Mouse (Mus musculus) layer of hippocampus, postnatal 36 days (tissue): ENCODE data around the gene Tnfaip8l1. TPM values are rescaled to one million over a fixed set of nuclear protein-coding genes. Genes with fewer than 3 reads are reported as not detected.

Experiments
- DNase-seq, 2 experiments: peaks; one replicate each; pipeline ENCODE4 v3.0.0; 2022
- total RNA-seq, 2 experiments: library from RNA; stranded (reverse); gene quantifications; 2 replicates each; pipeline ENCODE4 v1.2.3; 2021

Gene Tnfaip8l1
- total RNA-seq, 2 experiments from 2014 or later = 5.3 to 7.3 TPM

GRCm38 (mm10) chr17:56183658-56184103, 21.4 kb downstream of the Tnfaip8l1 start, which contains the start of gene Mydgf:
Gene Mydgf, minus strand, starts transcription at chr17:56183920.
- peak; percentile 97 for DNase-seq

GRCm38 (mm10) chr17:56185281-56186141, 23.2 kb downstream of the Tnfaip8l1 start:
- DNase-seq = peak; percentile 37 to 39

- DNase-seq = no peak
These were observed 29.0 kb downstream of the Tnfaip8l1 start for GRCm38 (mm10) chr17:56191266-56191665.

GRCm38 (mm10) chr17:56194357-56194756, 32.1 kb downstream of the Tnfaip8l1 start:
- no peak for DNase-seq

- DNase-seq = no peak
These were observed 32.5 kb downstream of the Tnfaip8l1 start for GRCm38 (mm10) chr17:56194765-56195164.

- no peak for DNase-seq
These were observed 34.6 kb downstream of the Tnfaip8l1 start for GRCm38 (mm10) chr17:56196860-56197259.

- DNase-seq = no peak
These were observed 38.3 kb downstream of the Tnfaip8l1 start for GRCm38 (mm10) chr17:56200586-56200985.

GRCm38 (mm10) chr17:56201642-56202041, 39.4 kb downstream of the Tnfaip8l1 start:
- DNase-seq = no peak

- no peak for DNase-seq
These were observed 40.2 kb downstream of the Tnfaip8l1 start for GRCm38 (mm10) chr17:56202476-56202875.

GRCm38 (mm10) chr17:56203729-56204128, 41.5 kb downstream of the Tnfaip8l1 start:
- DNase-seq = no peak

GRCm38 (mm10) chr17:56206276-56206884, 44.1 kb downstream of the Tnfaip8l1 start:
- no peak for DNase-seq

GRCm38 (mm10) chr17:56206986-56207674, 44.9 kb downstream of the Tnfaip8l1 start:
- no peak for DNase-seq

GRCm38 (mm10) chr17:56207963-56208530, 45.8 kb downstream of the Tnfaip8l1 start:
- DNase-seq = no peak

- DNase-seq = no peak
These were observed 46.5 kb downstream of the Tnfaip8l1 start for GRCm38 (mm10) chr17:56208821-56209220.

GRCm38 (mm10) chr17:56211090-56211489, 48.8 kb downstream of the Tnfaip8l1 start:
- no peak for DNase-seq

- DNase-seq = no peak
These were observed 50.4 kb downstream of the Tnfaip8l1 start for GRCm38 (mm10) chr17:56212676-56213075.

- DNase-seq = no peak
These were observed 52.0 kb downstream of the Tnfaip8l1 start for GRCm38 (mm10) chr17:56214229-56214628.

- no peak for DNase-seq
These were observed 55.4 kb downstream of the Tnfaip8l1 start for GRCm38 (mm10) chr17:56217670-56218069.

- peak; percentile 89 for DNase-seq
These were observed 56.3 kb downstream of the Tnfaip8l1 start, which contains the start of gene Dpp9 for GRCm38 (mm10) chr17:56218377-56219191. Gene Dpp9, minus strand, starts transcription at chr17:56218905.

GRCm38 (mm10) chr17:56219251-56219650, 57.0 kb downstream of the Tnfaip8l1 start:
- no peak for DNase-seq

GRCm38 (mm10) chr17:56219805-56220204, 57.5 kb downstream of the Tnfaip8l1 start:
- no peak for DNase-seq
